Mouse (Mus musculus) kidney, adult 2 months (tissue): ENCODE measurements around the gene Macrod2.

Source experiments
- CTCF ChIP-seq: fragments of 200-500 bp; conservative IDR thresholded peaks from 2 replicates; pipeline ENCODE4 v1.5.1; 2011; ENCODE audit warnings: low read depth, mild to moderate bottlenecking, control low read depth, low read length, moderate library complexity, mixed read lengths; ENCODE audit not compliant: insufficient read depth, insufficient read length
- POLR2A ChIP-seq: fragments of 200-500 bp; IDR thresholded peaks from one replicate; pipeline ENCODE4 v1.6.1; 2011; ENCODE audit warnings: low read depth, low read length, control low read depth

GRCm38 (mm10) chr2:140784626-140785025, 389.5 kb downstream of the Macrod2 start:
- no peak for TF ChIP-seq CTCF
- no peak for TF ChIP-seq POLR2A
